Mouse (Mus musculus): ENCODE measurements around the gene Pex14.

DNA sequence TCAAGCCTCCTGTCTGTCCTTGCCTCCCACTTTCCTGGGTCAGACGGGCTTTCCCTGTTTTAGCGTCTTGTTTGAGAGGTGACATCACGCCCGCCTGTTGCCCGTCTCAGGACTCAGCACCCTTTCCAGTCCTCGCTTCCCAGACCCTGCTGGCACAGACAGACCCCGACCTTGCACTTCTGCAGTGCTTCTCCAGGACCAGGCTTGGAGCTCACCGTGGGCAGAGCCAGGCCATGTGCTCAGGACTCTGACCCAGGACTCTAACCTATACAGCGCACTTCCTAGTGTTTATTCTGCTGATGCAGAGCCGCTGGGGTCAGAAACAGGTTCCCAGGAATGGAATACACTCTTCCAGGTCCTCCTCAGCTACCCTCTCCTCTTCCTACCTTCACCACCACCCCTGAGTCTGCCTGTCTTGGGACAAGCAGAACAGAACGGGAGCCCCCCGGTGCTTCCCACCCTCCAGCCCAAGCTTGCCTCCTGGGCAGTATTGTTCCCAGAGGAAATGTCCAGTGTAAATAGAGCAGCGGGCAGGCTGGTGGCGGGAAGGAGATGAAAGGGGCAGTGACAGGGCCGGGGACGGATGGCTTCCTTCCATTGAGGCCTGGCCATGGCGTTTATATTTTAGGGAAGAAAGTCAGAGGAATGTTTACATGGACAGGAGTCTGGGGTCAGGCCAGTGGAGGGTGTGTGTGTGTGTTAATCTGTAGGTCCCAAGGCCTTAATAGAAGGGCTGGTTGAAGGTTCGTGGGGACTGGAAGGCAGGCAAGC lies 173.9 kb downstream of the Pex14 start:
- TF ChIP-seq CTCF (IDR thresholded peaks at IDR 0.05; ENCODE audit: insufficient read depth, low read depth, low read length) = no peak
- TF ChIP-seq POLR2A (IDR thresholded peaks at IDR 0.05; ENCODE audit: insufficient read depth, low read depth, low read length) = no peak
